Mouse (Mus musculus) yolk sac, embryonic 10.5 days (tissue): ENCODE data around the gene Kifc3.
A peak's percentile ranks its signal among the peaks of the same experiment; 100 is the strongest.

Experiments
- DNase-seq: peaks from one replicate; pipeline ENCODE4 v3.0.0-alpha.2; 2017; ENCODE audit warnings: low spot score

Gene Kifc3

GRCm38 (mm10) chr8:95156108-95156507 is 46.5 kb downstream of the Kifc3 start:
- no peak for DNase-seq

- DNase-seq = no peak
These were observed 47.3 kb downstream of the Kifc3 start for GRCm38 (mm10) chr8:95155361-95155760.

DNA sequence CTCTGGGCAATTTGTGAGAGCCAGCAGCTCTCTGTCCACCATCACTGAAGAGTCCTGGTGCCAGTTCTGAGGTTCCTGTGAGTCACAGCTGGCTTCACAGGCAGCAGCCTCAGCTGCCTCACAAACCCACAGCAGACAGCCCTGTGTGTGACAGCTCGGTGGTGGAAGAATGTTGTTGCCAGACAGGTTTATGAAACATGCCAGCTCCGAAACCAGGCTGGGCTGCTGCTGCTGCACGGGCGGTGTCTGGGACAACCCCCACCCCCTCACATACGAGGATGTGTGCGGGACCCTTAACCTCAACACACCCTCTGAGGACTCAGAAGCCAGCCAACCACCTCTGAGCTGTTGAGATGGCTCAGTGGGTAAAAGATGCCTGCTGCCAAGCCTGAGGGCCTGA is 48.0 kb downstream of the Kifc3 start:
- no peak for DNase-seq

- peak; percentile 57 for DNase-seq
These were observed 48.6 kb downstream of the Kifc3 start for GRCm38 (mm10) chr8:95154056-95154455.

- no peak for DNase-seq
These were observed 52.0 kb downstream of the Kifc3 start for GRCm38 (mm10) chr8:95150608-95151007.

- peak; percentile 43 for DNase-seq
These were observed 53.2 kb downstream of the Kifc3 start for GRCm38 (mm10) chr8:95149426-95149825.

- no peak for DNase-seq
These were observed 55.8 kb downstream of the Kifc3 start for GRCm38 (mm10) chr8:95146846-95147245.

- DNase-seq = peak; percentile 67
These were observed 56.4 kb downstream of the Kifc3 start for GRCm38 (mm10) chr8:95146044-95146745.

DNA sequence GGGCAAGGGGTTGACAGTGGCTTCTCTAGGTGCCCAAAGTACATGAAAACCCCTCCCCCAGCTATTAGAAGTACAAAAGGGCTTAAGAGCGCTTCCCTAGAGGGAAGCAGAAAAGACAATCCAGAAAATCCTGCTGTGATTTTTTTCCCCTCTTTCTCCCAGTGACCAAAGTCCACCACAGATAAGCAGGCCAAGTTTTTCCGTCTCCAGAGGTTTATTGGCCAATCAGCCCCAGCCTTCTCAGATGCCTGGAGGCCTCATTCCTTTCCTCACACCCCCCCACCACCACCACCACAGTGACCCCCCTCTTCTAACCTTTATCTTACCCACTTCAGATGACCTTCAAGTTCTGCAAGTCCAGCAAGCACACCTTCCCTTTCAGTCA is 58.0 kb downstream of the Kifc3 start:
- peak; percentile 77 for DNase-seq

DNA sequence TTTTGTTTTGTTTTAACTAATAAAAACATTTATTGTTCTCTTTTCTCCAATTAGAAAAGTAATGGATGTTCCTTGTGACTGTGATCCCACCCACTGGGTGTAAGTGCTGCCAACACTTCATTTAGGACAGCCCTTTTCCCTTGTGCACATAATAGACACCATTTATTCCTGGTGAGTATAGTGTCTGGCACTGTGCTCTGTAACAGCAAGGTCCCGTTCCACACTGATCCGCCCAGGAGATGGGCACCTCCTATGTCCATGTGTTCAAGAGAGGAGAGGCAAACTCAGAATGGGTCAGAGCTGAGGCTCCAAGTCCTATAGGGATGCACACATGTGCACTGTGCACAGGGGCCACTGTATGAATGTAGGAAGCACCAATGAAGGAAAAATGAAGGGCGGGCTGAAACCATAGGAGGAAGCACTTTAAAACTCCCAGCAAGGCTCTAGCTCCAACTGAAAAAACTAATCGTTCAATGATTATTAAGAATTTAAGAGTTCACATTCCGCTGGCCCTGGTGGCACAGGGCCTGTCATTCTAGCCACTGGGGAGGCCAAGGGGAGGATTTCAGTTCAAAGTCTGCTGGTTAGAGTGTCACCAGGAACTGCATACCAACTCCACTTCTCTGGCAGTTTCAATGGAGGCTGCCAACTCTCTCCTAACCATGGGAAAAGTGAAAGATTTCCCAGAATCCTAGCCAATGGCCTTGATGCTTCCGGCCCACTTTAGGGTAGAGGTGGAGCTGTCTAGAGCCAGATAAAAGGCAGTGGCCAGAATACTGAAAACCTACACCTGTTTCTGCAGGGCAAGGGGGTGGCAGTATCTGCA is 58.6 kb downstream of the Kifc3 start:
- no peak for DNase-seq

DNA sequence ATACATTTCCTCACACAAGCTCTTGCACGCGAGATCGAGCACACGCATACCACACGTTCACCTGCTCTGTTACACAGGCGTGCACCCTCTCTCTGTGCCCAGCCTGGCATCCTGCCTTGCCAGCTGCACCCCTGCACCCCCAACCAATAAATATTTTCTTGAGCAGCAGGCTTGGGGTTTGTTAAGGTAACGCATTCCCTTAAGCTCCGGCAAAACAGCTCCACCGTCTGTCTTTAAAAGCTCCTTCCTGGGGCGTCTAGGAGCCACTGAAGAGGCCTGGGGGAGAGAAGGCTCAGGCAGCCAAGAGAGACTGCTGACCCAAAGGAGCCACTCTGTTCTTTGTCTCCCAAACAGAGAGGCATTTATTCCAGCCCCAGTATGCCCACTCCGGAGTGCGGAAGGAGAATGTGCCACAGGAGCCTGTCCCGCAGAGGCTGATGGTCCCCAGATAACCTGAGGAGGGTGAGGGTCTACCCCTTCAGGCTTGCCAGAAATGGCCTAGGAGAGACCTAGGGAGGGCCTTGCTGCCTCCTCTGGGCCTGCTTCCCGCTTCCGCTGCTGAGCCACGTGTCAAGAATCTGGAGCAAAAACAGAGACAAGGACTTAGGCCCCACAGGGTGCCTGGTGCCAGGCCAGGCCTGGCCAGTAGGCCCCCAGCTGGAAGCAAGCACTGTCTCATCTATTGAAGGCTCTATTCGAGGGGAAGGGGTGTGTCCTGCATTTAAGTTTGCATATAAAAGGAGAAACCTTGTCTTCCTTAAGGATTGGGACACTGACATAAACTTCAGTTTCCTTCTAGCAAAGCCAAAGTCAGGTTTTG is 59.4 kb downstream of the Kifc3 start:
- peak; percentile 66 for DNase-seq

DNA sequence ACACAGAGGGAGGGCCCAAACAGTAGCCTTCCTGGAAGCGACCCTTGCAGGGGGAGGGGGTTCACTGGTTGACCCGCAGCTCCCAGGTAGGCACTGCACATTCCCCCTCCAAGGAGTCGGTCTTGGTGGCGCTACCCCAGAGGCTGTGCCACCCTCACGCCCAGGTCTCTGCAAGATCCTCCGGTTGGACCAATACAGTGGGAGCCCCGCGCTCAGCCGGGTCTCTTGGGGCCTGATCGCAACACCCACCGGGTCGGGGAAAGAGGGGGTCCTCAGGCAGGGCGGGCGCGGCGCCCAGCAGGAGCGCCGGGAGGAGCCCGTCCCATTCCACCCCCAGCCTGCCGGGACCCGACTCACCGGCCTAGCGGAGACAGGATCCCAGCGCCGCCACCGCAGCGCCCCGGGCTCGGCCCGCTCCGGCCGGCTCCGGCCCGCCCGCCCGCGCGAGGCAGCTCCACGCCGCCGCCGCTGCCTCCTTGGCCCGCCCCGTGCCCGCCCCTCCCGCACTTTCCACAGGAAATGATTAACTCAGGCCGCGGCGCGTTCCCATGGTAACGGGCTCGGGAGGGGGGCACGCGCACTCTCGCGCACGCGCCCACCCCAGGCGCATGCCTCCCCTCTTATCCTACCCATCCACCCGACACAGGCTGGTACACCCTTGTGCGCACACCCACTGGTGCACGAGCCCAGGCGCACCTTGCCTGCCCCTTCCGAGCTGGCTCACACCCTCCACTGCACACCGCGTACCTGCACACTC is 60.4 kb downstream of the Kifc3 start:
- peak; percentile 83 for DNase-seq

DNA sequence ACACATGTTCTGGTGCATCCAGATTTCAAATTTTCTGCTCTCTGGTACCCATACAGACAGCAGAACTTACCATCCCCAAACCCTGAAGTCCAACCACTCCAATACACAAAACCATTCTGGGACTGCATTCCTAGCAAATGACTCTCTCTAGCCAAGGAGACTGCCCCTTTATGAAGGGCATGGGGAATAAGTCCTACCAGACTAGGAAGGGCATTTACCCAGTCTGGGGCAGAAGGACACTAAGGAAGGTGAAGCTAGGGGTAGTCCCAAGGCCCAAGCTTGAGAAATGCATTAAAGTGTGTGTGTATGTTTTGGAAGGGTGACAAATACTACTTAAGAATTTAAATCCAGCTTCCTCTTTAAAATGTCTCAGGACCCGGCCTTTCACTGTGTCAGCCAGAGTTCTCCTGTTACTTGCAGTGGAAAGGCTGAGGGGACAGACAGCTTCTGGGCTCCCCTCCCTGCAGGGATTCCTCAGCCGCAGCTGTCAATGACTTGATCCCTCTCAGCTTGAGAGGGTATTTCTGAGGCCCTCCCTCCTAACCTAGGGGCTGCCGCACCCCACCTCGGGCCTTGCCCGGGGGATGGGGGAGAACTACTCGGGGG is 61.0 kb downstream of the Kifc3 start:
- DNase-seq = no peak

GRCm38 (mm10) chr8:95141026-95141425 is 61.6 kb downstream of the Kifc3 start:
- DNase-seq = no peak

DNA sequence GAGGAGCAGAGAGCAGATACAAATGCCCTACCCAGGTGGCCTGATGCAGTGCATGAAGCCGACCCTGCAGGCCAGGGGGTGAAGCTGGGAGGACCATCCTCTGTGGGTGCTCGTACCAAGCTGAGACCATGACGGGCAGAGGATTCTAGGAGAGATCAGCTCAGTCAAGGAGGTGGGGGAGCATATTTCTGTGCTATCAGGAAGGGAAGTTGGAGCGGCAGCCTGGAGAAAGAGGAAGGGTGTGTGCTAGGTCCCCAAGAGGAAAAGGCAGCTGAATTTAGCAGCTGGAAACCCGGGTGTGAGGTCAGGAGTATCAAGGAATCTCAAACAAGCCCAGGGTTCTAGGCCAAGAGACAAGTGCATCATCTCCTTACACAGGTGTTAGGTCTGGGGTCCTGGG is 62.1 kb downstream of the Kifc3 start:
- no peak for DNase-seq

DNA sequence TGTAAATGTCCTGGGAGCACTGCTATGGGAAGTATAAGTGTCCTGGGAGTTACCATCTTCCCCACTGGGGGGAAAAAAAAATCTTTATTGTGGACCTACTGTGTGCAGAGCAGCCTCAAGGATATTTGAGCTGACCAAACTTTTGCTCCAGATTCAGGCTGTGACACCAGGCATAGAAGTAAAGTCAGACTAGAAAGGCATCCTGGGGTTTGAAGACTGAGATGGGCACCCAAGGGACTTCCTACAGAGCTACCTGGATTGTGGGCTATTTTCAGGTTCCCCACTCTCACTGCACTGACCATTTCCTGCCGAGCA is 63.6 kb downstream of the Kifc3 start:
- no peak for DNase-seq

DNA sequence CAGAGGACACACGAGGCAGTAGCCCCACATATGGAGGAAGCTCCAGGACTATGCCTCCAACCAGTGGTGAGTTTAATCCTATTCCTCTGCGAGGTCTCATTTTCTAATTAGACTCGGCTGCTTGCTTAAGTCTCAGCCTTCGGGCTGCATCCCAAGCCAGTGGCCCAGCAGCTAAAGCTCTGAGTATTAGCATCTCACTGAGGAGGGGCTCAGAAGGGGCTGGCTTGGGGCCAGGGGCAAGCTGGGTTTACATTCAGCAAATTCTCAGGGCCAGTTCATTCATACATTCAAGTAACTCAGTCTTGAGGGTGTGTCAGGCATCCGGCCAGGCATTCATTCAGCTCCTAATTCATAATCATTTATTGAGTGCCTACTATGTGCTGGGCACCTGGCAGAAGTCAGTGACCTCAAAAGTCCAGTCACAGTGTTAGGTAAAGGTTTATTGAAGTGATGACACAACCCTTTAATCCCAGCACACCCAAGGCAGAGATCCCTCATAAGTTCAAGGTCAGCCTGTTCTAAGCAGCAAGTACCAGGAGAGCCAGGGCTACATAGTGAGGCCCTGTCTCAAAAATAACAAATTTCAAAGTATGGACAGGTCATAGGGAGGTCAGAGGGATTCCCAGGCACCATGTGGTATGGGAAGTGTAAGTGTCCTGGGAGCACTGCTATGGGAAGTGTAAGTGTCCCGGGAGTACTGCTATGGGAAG is 64.1 kb downstream of the Kifc3 start:
- DNase-seq = peak; percentile 28

DNA sequence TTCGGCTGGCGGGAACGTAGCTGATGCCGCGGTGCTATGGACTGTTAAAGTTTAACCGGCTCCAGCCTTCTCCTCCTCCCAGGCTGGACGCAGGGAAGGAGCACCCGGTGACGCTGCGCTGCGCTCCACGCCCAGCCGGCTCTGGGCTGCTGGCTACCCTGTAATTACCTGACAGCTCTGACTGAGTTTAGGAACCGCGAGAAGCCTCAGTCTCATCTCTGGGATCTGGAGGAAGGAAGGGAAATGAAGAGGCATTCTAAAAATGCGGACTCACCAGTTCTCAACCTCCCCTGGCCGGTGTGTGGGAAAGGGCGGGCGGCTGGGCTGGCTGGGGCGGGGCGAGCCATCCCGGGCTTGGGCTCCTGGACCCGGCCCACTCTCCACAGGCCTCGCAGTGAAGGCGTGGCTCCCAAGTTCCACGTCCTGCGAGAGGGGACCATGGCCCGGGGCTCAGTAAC is 64.9 kb downstream of the Kifc3 start:
- peak; percentile 84 for DNase-seq

DNA sequence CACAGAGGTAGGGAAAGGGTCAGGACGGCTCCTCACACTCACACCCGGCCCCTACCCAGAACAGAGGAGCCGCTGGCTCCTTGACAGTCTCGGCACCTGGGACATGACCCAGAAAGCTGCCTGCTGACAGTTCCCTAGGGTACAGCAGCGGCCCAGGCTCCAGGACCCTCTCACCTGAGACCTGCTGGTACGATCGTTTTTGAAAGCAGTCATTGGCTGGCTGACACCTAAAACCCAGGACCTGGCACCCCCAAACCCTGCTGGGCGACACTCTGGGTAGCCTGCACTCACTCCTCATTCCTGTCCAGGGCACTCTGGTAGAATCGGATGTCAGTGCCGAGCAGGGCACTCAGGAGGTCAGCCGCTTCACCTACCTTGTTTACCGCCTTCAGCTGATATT is 65.4 kb downstream of the Kifc3 start:
- no peak for DNase-seq

DNA sequence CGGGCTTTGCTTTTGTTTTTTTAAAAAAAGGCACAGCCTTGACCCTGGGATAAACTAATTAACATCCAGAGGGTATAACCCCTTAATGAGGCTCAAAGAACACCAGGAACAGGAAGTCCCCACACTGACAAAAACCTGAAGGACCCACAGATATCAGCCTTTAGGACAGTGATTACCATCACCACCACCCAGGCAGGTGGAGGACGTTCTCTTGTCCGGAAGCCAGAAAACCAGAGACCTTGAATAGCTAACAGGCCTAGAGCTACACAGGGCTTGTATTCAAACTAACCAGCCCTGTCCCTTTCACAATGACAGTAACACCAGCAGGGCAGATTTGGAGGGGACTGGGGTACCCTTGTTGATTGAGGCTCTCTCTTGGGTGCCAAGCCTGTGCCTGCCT is 66.4 kb downstream of the Kifc3 start:
- no peak for DNase-seq

GRCm38 (mm10) chr8:95135242-95135641 is 67.4 kb downstream of the Kifc3 start:
- no peak for DNase-seq
